Mouse (Mus musculus) heart, postnatal 4 days (tissue): ENCODE results near the gene Slc9a9. TPM values are rescaled to one million over a fixed set of nuclear protein-coding genes. Genes with fewer than 3 reads are reported as not detected.
A peak's percentile ranks its signal among the peaks of the same experiment; 100 is the strongest.

Experiments used
- DNase-seq: peaks from one replicate; pipeline ENCODE4 v3.0.0; 2021
- microRNA-seq, 2 experiments: library from miRNA; unstranded; fragments of <30 nt; microRNA quantifications; one replicate each; pipeline ENCODE4 v1.2.0; 2021 to 2022
- total RNA-seq, 2 experiments: library from RNA; stranded (reverse); gene quantifications; 2 replicates each; pipeline ENCODE4 v1.2.3; 2021

Slc9a9 gene
- total RNA-seq, 2 experiments from 2014 or later: 2.6 to 2.7 TPM

GRCm38 (mm10) chr9:95226986-95227385 is 557.3 kb downstream of the Slc9a9 start:
- no peak for DNase-seq

DNA sequence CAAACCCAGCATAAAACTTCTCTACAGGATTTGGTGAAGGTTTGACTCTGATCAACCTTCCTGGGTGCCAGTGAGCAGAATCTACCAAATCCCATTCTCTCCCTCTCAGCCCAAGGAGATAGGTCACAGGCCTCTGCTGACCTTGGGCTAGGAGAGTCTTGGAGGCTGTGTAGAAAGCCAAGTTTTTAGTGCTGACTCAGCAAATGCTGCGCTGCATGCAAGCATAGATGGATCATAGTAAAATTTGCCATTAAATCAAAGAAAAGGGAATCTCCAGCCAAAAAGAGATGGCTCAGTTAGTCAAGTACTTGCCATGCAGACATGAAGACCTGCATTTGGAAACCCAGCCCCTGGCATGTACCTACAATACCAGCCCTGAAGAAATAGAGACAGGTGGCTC is 558.4 kb downstream of the Slc9a9 start:
- DNase-seq: no peak

GRCm38 (mm10) chr9:95229147-95229546 is 559.4 kb downstream of the Slc9a9 start:
- DNase-seq: no peak

DNA sequence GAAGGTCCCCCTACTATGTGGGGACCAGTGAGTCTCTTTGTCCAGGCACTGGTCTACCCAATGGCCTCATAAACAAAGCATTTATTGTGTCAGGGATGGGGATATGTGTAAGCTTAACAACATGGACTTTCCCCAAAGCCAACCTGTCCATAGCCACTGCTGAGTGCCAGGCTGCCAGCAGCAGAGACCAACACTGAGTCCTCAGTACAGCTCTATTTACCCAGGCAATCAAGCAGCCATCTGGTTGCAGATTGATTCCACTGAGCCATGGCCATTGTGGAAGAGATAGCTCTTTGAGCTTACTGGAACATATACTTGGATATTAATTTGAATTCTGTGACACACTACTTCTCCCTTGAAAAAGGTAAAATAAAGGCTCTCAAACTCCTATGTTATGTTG is 570.2 kb downstream of the Slc9a9 start:
- no peak for DNase-seq

DNA sequence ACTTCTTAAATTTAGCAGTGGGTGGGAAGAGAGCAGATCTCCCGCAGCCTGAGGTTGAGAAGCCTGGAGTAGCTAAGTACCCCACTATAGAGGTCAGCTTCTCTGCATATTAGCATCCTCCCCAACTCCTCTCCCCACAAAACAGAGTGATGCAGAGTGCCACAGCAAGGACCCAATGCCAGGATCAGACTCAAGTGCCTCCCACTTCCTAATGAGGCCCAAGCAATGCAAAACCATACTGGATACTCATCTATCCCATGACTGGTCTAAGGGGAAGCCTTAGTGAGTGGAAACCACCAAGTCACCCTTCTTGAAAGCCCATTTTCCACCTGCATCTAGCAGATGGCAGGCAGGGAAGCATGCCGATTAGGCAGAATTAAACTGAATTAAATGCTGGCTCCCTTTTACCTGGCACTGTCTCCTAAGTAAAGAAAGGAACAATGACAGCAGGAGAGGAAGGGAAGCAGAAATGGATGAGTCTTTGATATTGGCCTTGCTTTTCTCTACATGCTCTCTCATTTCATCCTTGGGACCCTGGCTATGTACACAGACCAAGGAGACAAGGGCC is 573.0 kb downstream of the Slc9a9 start:
- no peak for DNase-seq

DNA sequence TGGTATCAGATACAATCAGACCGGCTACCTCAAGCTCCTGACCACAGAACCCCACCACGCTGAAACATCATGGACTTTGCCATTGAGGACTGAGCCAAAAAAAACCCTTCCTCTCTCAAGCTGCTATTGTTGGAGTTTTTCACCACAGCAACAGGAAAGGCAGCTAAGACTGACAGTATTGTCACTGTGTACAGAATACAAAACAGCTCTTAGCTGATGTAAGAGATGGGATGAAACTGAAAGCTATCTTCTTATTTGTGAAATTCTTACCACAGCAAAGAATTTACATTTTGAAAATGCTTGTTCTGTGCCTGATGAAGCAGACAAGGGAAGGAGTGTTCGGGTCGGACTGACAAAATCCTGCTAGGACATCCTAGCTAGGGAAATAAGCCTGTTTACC is 584.5 kb downstream of the Slc9a9 start:
- DNase-seq: no peak

DNA sequence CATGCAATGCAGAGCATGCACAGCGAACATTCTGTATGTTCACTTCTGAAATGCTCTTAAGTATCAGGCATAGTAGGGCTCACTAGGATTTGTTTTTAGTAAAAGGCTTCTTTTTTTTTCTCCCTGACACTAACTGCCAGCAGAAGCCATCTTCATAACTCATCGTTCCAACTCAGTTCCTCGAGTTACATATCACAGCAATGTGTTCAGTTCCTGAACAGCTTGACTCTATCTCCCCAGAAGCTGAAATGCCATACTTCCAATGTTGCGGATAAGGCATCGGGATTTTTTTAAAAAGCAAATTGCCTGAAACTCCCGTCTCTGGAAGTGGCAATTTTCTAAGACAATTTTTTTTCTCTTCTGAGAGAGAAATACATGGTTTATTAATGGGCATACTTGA is 586.1 kb downstream of the Slc9a9 start:
- DNase-seq: no peak

DNA sequence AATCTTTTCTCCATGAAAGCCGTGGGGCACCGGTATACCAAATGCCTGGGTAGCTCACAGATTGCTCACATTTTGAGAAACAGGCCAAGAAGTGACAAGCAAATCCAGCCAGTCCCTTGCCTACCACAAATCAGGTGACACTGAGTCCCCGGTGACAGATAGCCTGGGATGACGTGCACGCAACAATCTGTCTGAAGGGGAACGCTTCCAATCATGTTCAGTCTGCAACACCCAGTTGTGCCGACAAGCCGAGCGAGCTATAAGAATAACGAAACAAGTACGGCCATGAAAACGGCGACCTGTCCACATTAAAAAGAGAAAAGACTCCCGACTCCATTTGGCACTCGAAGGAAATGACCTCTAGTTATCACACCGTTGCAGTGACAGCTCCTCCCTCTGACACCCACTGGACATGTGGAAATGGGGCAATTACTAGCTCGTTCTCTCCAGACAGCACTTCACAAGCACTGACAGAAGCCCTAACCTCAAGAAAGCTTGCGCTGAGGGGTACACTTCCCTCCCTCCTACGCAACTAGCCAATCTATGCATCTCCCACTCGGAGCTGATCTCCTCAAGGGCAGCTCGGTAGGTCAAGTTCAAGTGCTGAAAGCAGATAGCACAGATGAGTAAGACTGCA is 587.1 kb downstream of the Slc9a9 start:
- DNase-seq: peak; percentile 47

- no peak for DNase-seq
Measured at GRCm38 (mm10) chr9:95262851-95263250, 593.1 kb downstream of the Slc9a9 start.

GRCm38 (mm10) chr9:95263867-95264509 is 594.3 kb downstream of the Slc9a9 start:
- no peak for DNase-seq

GRCm38 (mm10) chr9:95266179-95266578 is 596.5 kb downstream of the Slc9a9 start:
- DNase-seq: peak; percentile 1

- no peak for DNase-seq
Measured at GRCm38 (mm10) chr9:95266924-95267323, 597.2 kb downstream of the Slc9a9 start.

- DNase-seq: peak; percentile 59
Measured at GRCm38 (mm10) chr9:95279590-95280344, 610.1 kb downstream of the Slc9a9 start.

Small RNA genes within 50 kb of the gene (microRNA-seq; reads per million reads assigned to microRNA genes)
- 0 to 0.41 reads per million in 2 experiments for gene Mir7656

Other genes with a start within 250 kb of the Slc9a9 start
- gene 1190002N15Rik, start 131.8 kb upstream of the Slc9a9 start, total RNA-seq: 10 to 100 TPM; 37.7 to 38.2 TPM